In the genomic region with DNA sequence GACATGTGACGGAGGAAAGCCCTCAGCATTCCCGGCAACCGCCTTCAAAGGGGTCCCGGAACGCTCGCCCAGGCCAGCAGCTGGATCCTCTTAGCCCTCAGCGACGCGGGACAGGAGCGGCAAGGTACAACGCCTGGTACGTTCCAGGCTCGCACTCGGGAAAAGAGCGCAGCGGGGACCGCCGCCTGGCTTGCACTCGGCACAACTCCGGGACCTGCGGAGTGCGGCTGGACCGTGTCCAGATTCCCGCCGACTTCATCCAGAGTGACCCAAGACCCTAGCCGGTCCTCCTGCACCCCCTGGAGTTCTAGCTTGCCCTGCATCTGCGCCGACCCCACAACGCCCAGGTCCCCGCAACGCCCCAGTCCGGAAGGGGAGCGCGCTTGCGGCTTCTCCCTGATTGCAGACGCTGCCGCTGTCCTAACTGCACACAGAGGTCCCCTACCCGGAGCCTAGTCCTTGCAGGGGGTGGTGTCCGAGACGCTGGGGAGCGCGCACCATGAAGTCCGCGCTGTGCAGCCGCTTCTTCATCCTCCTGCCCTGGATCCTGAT, we compare ENCODE assay signal across 9 mouse cellular contexts. TPM values are rescaled to one million over a fixed set of nuclear protein-coding genes. Genes with fewer than 3 reads are reported as not detected.
DNase-seq lines count a peak whose midpoint lies in the region; ATAC-seq and TF ChIP-seq lines count a peak whose summit lies in the region.
"Had no signal": no experiment of that assay in that cellular context is flagged by ENCODE, and none has a peak within 500 bp of the region (broad histone marks: within the 10 kb centered on the region; RNA-seq: fewer than 3 reads in every experiment).

No protein-coding gene starts in this region.

- no peaks in the 10 kb centered on the region for H3K36me3 ChIP-seq in hindbrain, postnatal 0 days (ENCODE audit: insufficient read depth, low read length)
- no peaks in the 10 kb centered on the region for H3K36me3 ChIP-seq in limb, embryonic 10.5 days
- H3K36me3 ChIP-seq in midbrain, embryonic 14.5 days (ENCODE audit: control insufficient read depth, insufficient read depth, low read length), result no peaks in the 10 kb centered on the region
- H3K36me3 ChIP-seq in testis, adult 2 months (ENCODE audit: control insufficient read depth, insufficient read depth, low read length), result no peaks in the 10 kb centered on the region

- H3K4me2 ChIP-seq in hindbrain, postnatal 0 days (ENCODE audit: low read depth, low read length), result peak overlapping the region; percentile 85
- H3K4me2 ChIP-seq in midbrain, embryonic 14.5 days (ENCODE audit: low read length), result peak overlapping the region; percentile 92

- peak overlapping the region; percentile 62 for H3K4me3 ChIP-seq in hindbrain, postnatal 0 days (ENCODE audit: low read length)
- H3K4me3 ChIP-seq in limb, embryonic 10.5 days, result peak overlapping the region; percentile 65
- H3K4me3 ChIP-seq in midbrain, embryonic 14.5 days (replicated peaks; ENCODE audit: low read depth, low read length), result peak overlapping the region; percentile 72
- H3K4me3 ChIP-seq in testis, adult 2 months (ENCODE audit: control insufficient read depth, low read depth, low read length), result peak overlapping the region; percentile 69

- peak overlapping the region; percentile 65 for H3K9ac ChIP-seq in hindbrain, postnatal 0 days (replicated peaks; ENCODE audit: low read length)
- H3K9ac ChIP-seq in midbrain, embryonic 14.5 days (replicated peaks; ENCODE audit: low read length), result peak overlapping the region; percentile 77

- H3K9me3 ChIP-seq in hindbrain, postnatal 0 days (ENCODE audit: low read length), result no peaks in the 10 kb centered on the region
- no peaks in the 10 kb centered on the region for H3K9me3 ChIP-seq in limb, embryonic 10.5 days (replicated peaks)
- H3K9me3 ChIP-seq in midbrain, embryonic 14.5 days (ENCODE audit: control insufficient read depth, low read length), result no peaks in the 10 kb centered on the region

- peak; percentile 45 for ATAC-seq in frontal cortex, adult (ENCODE audit: low TSS enrichment)
- peak; percentile 31 for ATAC-seq in hindbrain, postnatal 0 days
- peak; percentile 41 for ATAC-seq in midbrain, embryonic 14.5 days (ENCODE audit: low FRiP score, low TSS enrichment)

- no peak for TF ChIP-seq POLR2A in testis, adult 2 months (IDR thresholded peaks at IDR 0.05; ENCODE audit: control insufficient read depth, low read depth, low read length)

- peak overlapping the region; percentile 43 for H3K27ac ChIP-seq in hindbrain, postnatal 0 days
- no peak overlapping the region; the same call in 1 of the 2 replicates for H3K27ac ChIP-seq in limb, embryonic 10.5 days
- H3K27ac ChIP-seq in midbrain, embryonic 14.5 days (replicated peaks; ENCODE audit: low read depth, low read length), result peak overlapping the region; percentile 81
- H3K27ac ChIP-seq in testis, adult 2 months (ENCODE audit: control insufficient read depth, insufficient read depth, low read depth, low read length), result no peak overlapping the region
- H3K27ac ChIP-seq: macrophage had no signal

- peak; percentile 6 to 7 for DNase-seq in lung, adult 18-20 months
- DNase-seq in lung, postnatal 36 days, result no peak
- peak; percentile 64 for DNase-seq in cerebellum, adult 9-10 months
- peak; percentile 52 for DNase-seq in hindbrain, postnatal 0 days (ENCODE audit: low spot score)
- DNase-seq in limb, embryonic 10.5 days (ENCODE audit: low spot score), result peak; percentile 74
- peak; percentile 75 for DNase-seq in midbrain, embryonic 14.5 days

- TF ChIP-seq CTCF in hindbrain, postnatal 0 days (IDR thresholded peaks at IDR 0.05; ENCODE audit: low read depth), result no peak
- no peak for TF ChIP-seq CTCF in testis, adult 2 months (IDR thresholded peaks at IDR 0.05; ENCODE audit: control insufficient read depth, insufficient read depth, insufficient replicate concordance, low read depth, low read length)

- 0 out of 2 replicates have a peak, but pooled peaks cover 5% of the 10 kb centered on the region for H3K4me1 ChIP-seq in hindbrain, postnatal 0 days (ENCODE audit: insufficient read depth, low read length)
- peaks cover 31% of the 10 kb centered on the region for H3K4me1 ChIP-seq in limb, embryonic 10.5 days
- peaks cover 13% of the 10 kb centered on the region for H3K4me1 ChIP-seq in midbrain, embryonic 14.5 days (ENCODE audit: control insufficient read depth, insufficient read depth, low read length)
- peaks cover 20% of the 10 kb centered on the region for H3K4me1 ChIP-seq in testis, adult 2 months (ENCODE audit: control insufficient read depth, insufficient read depth, low read length)

- under 1% methylated on average over 44 of the region's 45 CpGs for WGBS in hindbrain, postnatal 0 days
- WGBS in limb, embryonic 10.5 days, result under 1% methylated on average over 45 of the region's 45 CpGs
- WGBS in midbrain, embryonic 14.5 days, result under 1% methylated on average over 45 of the region's 45 CpGs

- H3K27me3 ChIP-seq in hindbrain, postnatal 0 days (ENCODE audit: insufficient read depth, low read length), result no peaks in the 10 kb centered on the region
- H3K27me3 ChIP-seq in limb, embryonic 10.5 days (ENCODE audit: low read depth, poor library complexity, severe bottlenecking), result peaks cover 74% of the 10 kb centered on the region
- H3K27me3 ChIP-seq in midbrain, embryonic 14.5 days (ENCODE audit: control insufficient read depth, insufficient read depth, low read length), result peaks cover 10% of the 10 kb centered on the region
- H3K27me3 ChIP-seq in testis, adult 2 months (ENCODE audit: control insufficient read depth, insufficient read depth, low read length), result no peaks in the 10 kb centered on the region; the same call in 1 of the 2 replicates

RNA-seq across cellular contexts. Expression of gene B3gat2, which starts 0.7 kb away (rescaled TPM):
- 34.9 and 37.7 TPM in 2 replicates for total RNA-seq in hindbrain, postnatal 0 days (2014; rRNA removed)
- polyA plus RNA-seq in hindbrain, postnatal 0 days (2015; fragmentation: Nextera tagmentation; extraction: Ambion mirVana), result 15.3 and 15.6 TPM in 2 replicates
- polyA plus RNA-seq in limb, embryonic 10.5 days (2016; fragmentation: Nextera tagmentation; extraction: Ambion mirVana), result 0.21 and 0.23 TPM in 2 replicates
- 11.1 and 15.4 TPM in 2 replicates for polyA plus RNA-seq in midbrain, embryonic 14.5 days (2014; fragmentation: Nextera tagmentation; extraction: Ambion mirVana)
- 0.04 and 0.07 TPM in 2 replicates for polyA plus RNA-seq in testis, adult 2 months (2012; rRNA removed)

Comparison
In these comparisons a context has a peak if more than half of its experiments do, and no peak if none do; other contexts are left out.
1. H3K27ac ChIP-seq: peak in hindbrain, postnatal 0 days (single experiment) and midbrain, embryonic 14.5 days (single experiment); none in limb, embryonic 10.5 days (single experiment) and testis, adult 2 months (single experiment).
2. Peak in every context shown above with its lines, with median percentiles within 50 percentile points of each other: ATAC-seq and H3K4me3 ChIP-seq.